Mouse (Mus musculus): ENCODE results near the gene Dcdc2a.

The Dcdc2a gene

GRCm38 (mm10) chr13:25178236-25179001 is 122.6 kb downstream of the Dcdc2a start:
- DNase-seq (ENCODE audit: low read depth, low spot score): no peak

- no peak for DNase-seq (ENCODE audit: low read depth, low spot score)
Measured at GRCm38 (mm10) chr13:25186436-25187325, 130.9 kb downstream of the Dcdc2a start.

GRCm38 (mm10) chr13:25187326-25187710 is 131.5 kb downstream of the Dcdc2a start:
- DNase-seq (ENCODE audit: low read depth, low spot score): no peak

- DNase-seq (ENCODE audit: low read depth, low spot score): no peak
Measured at GRCm38 (mm10) chr13:25189419-25190144, 133.8 kb downstream of the Dcdc2a start.

GRCm38 (mm10) chr13:25190218-25190617 is 134.4 kb downstream of the Dcdc2a start:
- no peak for DNase-seq (ENCODE audit: low read depth, low spot score)

GRCm38 (mm10) chr13:25195706-25196105 is 139.9 kb downstream of the Dcdc2a start:
- DNase-seq (ENCODE audit: low read depth, low spot score): no peak

GRCm38 (mm10) chr13:25199916-25200315 is 144.1 kb downstream of the Dcdc2a start:
- DNase-seq (ENCODE audit: low read depth, low spot score): no peak

- no peak for DNase-seq (ENCODE audit: low read depth, low spot score)
Measured at GRCm38 (mm10) chr13:25206950-25207349, 151.1 kb downstream of the Dcdc2a start.

GRCm38 (mm10) chr13:25218394-25218793 is 162.6 kb downstream of the Dcdc2a start:
- DNase-seq (ENCODE audit: low read depth, low spot score): no peak

- no peak for DNase-seq (ENCODE audit: low read depth, low spot score)
Measured at GRCm38 (mm10) chr13:25220186-25220787, 164.5 kb downstream of the Dcdc2a start.

GRCm38 (mm10) chr13:25251893-25252292 is 196.1 kb downstream of the Dcdc2a start:
- DNase-seq (ENCODE audit: low read depth, low spot score): no peak

- no peak for DNase-seq (ENCODE audit: low read depth, low spot score)
Measured at GRCm38 (mm10) chr13:25254478-25255263, 198.9 kb downstream of the Dcdc2a start.

- no peak for DNase-seq (ENCODE audit: low read depth, low spot score)
Measured at GRCm38 (mm10) chr13:25257608-25258007, 201.8 kb downstream of the Dcdc2a start.
